Mouse (Mus musculus) layer of hippocampus, adult 11-12 months (tissue): ENCODE results near the gene Gm4792.

Source experiments
- DNase-seq: peaks from one replicate; pipeline ENCODE4 v3.0.0; 2022; ENCODE audit warnings: low spot score

Gm4792 gene

DNA sequence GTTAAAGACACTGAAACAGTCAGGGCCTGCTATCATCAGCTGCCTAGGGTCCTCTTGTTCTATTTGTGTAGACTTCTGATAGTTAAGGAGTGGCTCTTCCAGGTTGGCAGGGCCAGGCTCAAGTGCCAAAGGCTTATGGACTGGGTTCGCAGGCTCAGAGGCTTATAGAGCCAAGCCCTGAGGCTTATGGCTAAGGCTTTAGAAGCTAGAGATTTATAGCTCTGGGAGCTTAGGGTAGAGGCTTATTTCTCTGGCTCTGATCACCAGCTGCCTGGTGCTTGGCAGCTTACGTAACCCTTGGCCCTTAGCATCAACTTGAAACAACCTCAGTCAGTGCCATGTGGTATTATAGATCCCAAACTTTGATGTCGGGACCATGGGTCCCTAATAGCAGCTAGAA, at the start of gene Gm4792:
Gm4792 (minus strand) TSS at position 233 of the 400 bp plus-strand sequence.
- no peak for DNase-seq

DNA sequence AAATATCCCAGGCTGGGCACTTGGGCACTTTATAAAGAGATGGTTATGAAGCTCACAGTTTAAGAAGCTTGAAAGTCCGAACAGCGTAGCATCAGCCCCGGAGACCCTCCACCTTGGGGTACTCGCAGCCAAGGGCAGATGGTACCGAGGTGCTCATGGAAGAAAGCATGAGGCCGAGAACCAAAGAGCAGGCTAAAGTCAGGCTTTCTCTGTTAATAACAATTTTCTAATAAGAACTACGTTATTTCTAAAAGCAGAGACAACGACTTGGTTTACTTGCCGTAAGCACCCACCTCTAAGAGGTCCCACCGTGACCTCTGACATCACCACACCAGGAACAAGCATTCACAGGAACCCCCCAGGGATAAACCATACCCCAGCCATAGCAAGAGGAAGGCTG, 49.5 kb upstream of the Gm4792 start:
- DNase-seq: no peak

DNA sequence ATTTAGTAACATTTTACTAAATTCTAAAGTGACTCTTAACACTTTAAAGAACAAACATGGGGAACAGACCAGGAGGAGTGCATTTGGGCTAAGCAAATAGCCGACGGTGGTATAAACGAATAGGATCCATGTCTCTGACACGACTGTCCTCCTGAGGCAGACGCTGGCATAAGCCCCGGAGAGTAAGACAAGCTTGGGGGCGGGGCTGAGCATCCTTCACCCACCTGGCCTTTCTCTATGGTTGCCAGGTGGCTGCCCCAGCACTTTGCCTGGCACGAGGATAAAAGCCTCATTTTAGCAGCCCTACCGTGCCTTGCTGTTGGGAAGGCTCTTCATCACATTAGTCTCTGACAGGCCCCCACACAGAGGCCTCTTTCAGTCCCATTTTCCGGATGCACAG, 48.8 kb upstream of the Gm4792 start:
- DNase-seq: no peak

DNA sequence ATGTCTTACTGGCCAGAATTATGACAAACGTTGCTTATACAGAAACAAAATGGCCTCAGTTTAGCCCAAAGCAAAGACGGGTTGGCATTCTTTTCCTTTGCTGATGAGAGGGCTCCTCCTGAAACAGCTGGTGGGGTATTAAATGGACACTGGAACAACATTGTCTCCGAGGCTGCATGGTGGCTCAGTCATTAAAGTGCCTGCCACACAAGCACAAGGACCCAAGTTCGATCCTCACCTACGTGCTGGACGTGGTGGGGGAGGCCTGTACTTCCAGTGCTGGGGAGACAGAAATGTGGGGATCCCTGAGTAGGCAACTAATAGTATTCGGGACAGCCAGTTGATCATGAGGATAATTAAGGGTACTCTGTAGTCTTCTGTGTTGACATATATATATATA, 48.1 kb upstream of the Gm4792 start:
- no peak for DNase-seq

DNA sequence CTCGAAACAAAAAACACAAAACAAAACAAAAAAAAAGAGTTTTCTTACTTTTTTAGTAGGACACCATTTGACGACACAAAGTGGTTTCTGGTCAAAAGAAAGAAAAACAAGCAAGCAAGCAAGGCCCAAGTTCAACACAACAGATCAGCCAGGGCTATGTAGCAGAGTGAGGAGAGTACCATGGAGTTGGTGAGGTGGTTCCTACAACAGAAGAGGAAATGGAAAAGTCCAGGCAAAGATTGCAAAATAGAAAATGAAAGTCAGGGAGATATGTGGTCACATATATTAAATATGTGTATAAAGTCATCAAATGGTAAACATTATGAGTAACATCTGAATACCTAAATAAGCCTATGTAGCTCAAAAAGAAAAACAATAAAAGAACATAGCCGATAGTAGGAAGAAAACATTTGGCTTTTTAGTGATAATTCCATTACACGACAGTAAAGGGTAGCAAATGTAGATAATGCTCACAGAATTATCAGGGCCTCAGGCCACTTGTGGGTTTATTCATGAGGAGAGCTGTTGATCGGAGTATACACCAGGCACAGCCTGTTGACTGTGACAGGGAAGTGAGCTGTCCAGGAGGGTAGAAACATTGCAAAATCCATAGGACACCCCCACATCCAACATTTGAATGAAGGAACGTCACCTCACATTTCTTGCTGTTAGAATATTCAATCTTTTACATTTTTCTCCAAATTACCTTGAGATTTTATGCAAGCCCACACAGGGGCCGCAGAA, 47.2 kb upstream of the Gm4792 start:
- no peak for DNase-seq

DNA sequence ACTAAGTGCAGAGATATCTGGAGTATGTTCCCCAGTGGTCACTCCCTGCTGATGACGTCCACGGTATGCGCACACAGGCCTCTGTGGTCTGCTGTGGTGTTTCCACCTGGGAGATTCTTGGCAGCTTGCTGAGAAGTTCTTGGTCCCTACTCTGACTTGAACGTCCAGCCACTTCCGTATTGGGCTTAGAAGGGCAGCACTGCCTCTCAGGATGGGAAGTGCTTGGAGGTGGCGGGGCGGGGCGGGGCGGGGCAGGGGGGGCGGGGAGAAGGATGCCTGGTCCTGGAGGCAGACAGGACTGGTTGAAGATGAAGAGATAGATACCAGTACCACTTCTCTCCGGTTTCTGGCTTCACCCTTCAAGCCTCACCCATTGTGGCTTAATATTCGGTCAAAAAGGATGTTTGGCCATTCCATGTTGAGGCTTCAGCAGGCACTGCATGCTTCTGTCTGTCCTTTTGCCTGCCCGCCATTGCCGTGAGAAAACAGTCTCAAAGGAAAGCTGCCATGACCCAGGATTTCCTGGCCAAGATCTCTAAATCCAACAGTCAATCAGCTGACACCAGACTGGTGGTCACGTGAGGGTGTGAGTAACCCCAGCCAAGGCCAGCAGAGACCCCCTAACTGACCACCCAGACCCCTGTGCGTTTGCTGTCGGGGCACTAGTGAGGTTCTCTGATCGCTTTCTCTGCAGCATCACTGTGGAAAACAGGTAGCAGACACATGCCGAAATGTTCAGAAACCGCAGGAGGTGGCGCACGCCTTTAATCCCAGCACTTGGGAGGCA, 46.3 kb upstream of the Gm4792 start:
- no peak for DNase-seq

DNA sequence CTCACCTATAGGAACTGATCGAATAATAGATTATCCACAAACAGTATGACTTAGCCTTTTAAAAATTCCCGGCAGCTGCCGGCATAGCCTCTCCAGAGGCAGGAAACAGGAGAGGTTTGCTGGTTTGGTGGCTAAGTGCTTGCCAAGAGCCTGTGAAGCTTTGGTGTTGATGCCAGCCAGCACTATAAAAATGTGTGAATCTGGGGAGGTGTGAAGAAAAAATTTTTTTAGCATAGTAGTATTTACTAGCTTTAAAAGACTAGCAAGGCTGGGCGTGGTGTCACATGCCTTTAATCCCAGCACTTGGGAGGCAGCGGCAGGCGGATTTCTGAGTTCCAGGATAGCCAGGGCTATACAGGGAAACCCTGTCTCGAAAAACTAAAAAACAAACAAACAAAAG, 45.1 kb upstream of the Gm4792 start:
- no peak for DNase-seq

DNA sequence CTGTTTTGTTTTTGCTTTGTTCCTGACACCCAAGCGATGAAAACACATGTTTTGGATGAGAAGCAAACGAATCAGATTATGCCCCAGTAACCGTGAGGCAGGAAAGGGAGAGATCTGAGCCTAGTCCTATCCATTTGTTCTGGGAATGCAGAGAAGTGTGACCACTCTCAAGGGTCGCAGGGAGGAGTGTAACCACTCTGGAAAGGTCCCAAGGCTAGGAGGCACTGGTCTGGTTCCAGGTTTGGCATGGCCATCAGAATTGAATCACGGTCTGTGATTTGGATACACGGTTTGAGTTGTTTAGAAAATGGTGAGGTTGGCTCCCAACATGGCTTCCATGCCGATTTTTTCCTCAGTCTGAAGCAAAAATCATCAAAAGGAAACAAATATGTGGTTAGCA, 43.8 kb upstream of the Gm4792 start:
- DNase-seq: no peak

DNA sequence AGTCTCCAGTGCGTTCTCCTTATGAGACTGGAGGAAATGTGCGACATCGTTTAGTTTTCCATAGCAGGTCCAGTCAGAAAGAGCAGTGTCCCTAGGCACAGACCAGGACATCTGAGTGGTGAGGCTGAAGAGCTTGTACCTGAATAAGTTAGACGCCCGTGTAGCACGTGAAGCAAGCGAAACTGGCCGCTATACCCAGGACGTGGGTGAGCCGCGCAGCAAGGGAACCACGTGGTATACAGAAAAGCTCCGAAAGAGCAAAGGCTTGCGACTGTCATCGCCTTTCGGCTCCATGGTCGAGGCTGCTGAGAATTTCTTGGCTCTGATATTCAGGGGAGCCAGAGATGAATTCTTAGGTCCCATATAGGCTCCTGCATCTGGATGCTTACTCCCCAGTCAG, 43.0 kb upstream of the Gm4792 start:
- DNase-seq: no peak

DNA sequence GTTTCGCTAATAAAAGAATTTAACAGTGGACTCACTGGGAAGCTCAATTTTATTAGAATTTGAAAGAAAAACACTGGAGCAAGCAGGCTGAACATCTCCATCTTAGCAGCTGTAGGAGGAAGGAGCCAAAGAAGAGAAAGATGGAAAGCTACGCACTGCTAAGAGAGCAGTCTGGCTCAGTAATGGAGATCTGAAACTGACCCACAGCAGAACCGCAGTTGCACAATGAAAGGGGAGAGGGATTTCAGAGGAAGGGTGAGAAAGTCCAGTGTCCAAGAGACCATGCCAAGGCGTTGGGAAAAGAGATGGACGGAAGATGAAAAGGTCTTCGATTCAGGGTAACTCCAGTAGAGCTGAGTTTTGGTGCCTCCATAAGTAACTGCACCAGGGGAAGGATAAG, 37.6 kb upstream of the Gm4792 start:
- DNase-seq: no peak

DNA sequence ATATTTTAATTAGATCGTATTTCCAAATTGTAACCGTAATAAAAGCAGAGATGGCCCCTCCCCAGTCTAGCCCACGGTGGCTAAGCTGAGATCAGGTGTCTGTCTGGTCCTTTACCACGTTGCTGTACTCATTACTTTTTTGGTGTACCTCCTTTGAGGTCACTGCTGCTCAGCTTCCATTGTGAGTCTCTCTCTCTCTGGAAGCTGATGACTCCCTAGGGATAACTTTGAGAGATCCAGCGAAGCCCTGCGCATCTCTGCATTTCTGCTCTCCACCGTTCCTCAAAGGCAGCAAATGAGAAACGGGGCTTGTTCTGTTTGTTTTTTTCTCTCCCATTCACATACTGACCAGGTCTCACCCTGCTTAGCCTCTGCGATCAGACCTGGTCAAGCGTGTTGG, 36.5 kb upstream of the Gm4792 start:
- DNase-seq: no peak

DNA sequence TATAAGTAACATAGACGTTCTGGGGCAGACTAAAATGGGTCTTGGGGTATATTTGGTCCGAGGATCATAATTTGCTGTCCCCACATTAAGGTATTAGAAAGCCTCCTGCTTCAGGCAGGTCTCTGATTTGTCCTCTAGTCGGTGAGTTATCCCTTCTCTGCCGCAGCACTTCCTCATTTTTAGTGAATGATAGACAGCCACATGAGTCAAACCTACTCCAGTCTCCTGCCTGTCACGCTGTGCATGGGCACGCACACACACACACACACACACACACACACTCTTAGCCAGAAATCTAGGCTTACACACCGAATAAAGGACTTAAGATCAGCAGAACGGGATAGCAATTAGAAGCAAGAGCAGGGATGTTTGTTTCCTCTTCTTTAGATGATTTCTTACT, 34.8 kb upstream of the Gm4792 start:
- DNase-seq: no peak

DNA sequence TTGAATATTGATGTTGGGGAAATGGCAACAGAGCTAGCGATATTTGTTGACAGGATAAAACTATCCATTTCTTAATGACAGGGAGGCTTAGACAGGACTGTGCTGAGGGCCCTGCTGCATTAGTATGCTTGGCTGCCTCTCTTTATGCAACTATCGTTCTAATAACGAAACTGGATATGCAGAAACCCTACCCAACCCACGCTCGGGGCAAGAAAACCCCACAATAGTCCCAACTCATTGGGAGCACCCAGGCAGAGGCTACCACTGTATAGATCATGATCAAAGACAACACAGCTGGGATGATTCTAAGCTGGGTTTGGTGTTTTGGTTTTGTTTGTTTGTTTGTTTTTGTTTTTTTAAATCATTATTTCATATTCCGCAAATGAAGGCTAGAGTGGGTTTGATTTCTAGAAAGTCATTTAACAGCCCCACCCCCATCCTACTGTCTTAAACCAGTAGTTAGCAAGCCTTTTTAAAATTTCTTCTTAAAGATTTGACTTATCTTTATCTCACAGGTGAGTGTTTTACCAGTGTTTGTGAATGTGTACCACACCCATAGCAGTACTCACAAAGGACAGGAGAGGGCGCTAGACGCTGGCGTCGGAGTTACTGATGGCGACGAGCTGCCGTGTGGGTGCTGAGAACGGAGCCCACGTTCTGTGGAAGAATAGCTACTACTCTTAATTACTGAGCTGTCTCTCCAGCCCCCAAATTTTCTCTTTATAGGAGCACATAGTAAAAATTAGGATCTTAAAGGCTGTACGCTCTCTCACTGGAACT, 34.0 kb upstream of the Gm4792 start:
- DNase-seq: no peak

DNA sequence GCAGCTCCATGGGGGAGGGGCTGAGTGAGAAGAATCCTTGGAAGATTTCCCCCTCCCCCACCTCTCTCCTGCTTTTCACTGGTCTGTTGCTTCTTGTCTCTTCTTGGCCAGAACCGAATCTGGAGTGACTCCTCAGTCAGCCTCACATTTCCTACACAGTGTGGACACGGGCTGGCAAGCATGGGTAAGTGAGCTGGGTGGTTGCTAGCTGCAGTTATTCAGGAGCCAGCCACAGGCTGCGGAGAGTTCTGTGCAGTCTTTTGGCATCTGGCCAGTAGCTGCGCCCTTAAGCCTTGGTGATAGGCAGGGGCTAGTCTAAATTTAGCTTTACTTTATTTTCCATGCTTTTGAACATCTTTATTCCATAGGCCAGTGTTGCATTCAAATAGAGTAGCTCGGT, 31.5 kb upstream of the Gm4792 start:
- DNase-seq: no peak

DNA sequence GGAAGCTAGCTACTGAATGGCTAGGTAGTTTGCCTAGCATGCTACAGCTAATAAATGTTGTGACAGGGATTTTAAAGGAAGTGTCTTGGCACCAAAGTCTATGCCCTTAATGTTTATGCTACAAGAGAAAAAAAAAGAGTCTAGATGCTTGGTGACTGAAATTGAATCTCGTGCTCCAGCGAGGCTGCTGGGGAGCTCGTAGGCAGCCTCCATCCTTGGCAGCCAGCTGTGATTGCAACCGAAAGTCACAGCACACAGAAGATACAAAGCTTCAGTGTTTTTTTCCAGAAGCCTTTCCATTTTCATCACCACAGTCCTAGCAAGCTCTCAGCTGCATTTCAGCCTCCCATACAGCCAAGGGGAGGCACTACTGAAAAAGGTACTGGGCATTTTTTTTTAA, 20.1 kb upstream of the Gm4792 start:
- DNase-seq: no peak

DNA sequence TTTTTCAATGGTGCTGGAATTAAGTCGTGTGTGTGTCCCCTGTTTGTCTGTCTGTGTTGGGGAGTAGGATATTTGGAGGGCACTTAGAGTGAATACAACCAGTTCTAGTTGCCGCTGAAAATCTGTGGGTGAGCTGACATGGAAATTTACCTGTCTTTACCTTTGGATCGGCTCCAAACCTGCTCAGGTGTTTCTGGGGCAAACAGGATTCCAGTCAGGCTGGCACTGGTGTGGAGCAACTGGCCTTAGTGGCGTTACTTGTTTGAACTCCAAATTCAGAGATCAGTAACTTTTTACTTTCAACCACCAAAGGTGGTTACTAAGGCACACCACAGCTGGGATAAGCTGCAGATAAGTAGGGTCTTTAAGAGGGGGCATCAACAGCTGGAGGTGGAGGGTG, 14.6 kb upstream of the Gm4792 start:
- DNase-seq: no peak

DNA sequence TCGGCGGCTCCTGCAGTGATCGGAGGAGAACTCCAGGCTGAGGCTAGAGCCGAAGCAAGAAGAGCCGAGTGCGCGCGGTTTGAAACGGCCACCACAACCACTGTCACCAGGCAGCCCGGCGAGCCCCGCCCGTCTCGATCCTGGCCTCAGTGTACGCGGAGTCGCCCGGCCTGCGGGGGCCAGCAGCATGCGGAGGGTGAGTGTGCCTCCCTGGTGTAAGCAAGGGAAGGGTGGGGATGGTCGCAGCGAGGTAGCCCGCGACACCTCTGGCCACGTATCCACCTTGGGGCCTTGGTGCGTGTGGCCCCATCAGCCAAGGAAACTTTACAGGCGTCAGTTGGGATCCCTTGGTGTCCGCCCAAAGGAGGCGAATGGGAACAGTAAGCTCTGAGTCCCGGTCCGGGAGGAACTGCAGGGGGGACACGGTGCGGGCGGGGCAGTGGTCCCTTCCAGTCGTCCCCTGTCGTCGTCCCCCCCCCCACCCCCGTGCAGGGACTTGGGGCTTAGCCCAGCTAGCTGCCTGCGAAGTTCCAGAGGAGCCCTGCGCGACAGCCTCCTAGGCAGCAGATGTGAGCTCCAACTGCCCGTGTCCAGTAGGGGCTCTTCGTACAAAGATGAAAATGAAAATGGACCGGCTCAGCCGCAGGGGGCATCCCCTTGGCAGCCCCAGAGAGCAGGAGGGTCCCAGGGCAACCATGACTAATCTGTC, 13.7 kb upstream of the Gm4792 start:
- no peak for DNase-seq

DNA sequence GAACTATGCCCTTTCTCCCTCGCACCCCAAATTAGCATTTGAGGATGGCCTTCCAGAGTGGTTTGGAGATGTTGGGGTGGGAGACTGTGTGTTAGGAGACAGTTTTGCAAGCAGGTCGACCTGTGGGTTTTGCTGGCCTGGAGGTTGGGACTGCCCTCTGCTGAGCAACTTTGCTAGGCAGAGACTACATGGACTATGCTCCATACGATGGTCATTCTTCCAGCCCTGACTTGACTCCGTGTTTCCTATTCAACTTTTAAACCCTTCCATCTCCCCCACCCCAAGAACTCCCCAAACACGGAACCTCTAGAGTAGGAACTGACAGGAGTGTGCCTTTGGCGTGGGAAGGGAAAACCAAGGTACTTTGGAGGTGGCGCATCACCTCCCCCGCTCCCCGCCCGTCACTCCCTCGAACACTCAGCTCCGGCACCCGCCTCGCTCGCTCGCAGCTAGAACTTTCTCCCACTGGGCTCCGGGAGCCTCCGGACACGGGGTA, 13.1 kb upstream of the Gm4792 start, which contains the start of gene Tmcc3:
Tmcc3 (plus strand) TSS at position 439 of the 496 bp plus-strand sequence.
- no peak for DNase-seq

DNA sequence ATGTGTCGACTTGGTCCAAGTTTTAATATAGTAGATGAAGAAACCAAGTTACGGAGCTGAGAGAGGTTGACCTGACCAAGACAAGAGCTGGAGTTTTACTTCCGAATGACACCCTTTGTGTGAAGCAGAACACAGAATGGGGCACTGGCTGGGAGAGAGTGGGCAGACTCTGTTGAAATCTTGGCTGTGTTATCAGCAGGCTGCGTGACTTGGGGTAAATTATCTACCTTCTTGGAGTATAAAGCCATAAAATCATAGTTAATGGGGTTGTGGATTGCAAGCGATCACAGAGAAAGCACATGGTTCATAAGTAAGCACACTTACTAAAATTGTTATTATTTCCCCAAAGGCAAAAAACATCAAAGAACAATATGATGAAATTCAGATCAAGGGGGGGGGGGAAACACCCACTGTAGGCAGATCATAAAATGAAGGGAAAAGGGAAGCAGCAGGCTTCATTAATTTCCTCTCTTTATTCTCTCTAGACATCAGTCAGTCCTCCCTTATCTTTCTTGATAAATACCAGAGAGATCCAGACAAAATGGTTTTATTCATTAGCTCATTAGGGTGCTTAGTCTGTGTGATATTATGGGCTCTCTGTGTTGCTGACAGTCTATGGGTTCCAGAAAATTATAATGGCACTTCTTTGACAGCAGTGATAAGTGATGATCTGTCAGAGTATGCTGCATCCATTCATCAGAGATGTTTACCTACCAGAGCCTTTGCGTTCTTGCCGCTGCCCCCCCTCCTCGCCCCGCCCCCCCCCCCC, 12.2 kb upstream of the Gm4792 start:
- DNase-seq: no peak

DNA sequence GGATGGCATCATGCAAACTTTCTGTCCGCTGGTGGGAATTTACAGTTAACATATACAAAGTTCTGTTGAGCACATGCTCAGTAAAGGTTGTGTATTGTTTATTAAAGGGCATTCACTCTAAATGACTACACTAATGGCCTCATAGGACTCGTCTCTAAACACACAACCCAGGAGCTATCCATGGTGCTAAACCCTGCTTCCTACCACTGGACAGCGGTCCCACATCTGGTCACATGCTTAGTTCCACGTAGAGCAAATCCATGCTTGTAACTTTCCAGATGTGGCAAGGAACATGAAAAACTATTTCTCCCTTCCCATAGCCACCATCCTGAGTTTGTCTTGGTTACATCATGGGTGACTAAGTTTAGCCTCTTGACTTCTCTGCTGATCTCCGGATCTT, 7.0 kb upstream of the Gm4792 start:
- DNase-seq: no peak

DNA sequence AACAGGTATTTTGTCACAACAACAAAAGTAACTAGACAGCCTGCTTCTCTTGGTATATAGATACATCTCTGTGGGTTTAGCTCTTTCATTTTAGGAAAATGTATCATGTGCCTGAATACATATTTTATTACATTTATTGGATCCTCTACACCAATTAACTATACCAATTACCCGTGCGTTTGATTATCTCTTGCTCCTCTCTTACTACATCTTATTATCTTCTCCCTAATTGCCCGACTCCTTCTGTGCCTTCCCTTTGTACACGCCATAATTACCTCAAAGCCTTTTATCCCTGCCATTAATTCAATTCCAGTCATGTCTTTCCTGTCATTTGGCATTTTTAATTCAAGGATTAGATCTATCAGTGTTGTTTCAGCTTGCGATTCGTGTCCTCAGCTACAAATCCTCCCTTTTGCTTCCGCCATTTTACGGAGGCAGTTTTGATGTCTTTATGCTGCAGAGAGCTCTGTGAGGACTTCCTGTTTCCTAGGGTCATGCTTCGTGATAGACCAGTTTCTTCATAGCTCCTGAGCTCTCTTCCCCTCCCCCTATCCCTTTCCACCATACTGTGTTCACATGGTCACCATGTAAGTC, 5.7 kb upstream of the Gm4792 start:
- no peak for DNase-seq
